ENCODE assay signal across 31 mouse cellular contexts in genomic region chr11:84712731-84713130, GRCm38 (mm10).
DNase-seq lines count a peak whose midpoint lies in the region; ATAC-seq and TF ChIP-seq lines count a peak whose summit lies in the region.
"Had no signal": no experiment of that assay in that cellular context is flagged by ENCODE, and none has a peak within 500 bp of the region (broad histone marks: within the 10 kb centered on the region; RNA-seq: fewer than 3 reads in every experiment).

No protein-coding gene starts in this region.

- 97% methylated on average over 6 of the region's 6 CpGs for WGBS in forebrain, embryonic 15.5 days
- 83% methylated on average over 6 of the region's 6 CpGs for WGBS in kidney, adult 2 months

- no peak for TF ChIP-seq POLR2A in kidney, adult 2 months (IDR thresholded peaks at IDR 0.05; ENCODE audit: low read depth, low read length)

- no peak overlapping the region for H3K27ac ChIP-seq in forebrain, embryonic 15.5 days (replicated peaks)
- H3K27ac ChIP-seq in kidney, adult 2 months (ENCODE audit: insufficient read depth, low read depth, low read length), result no peak overlapping the region
- H3K27ac ChIP-seq: embryonic facial prominence, embryonic 12.5 days; embryonic facial prominence, embryonic 15.5 days; forebrain, embryonic 12.5 days; gastrocnemius, adult 2 months; heart, adult 2 months; heart, embryonic 10.5 days; heart, embryonic 13.5 days; hindbrain, embryonic 14.5 days; hindbrain, postnatal 0 days had no signal

- H3K4me2 ChIP-seq in forebrain, embryonic 15.5 days (replicated peaks), result no peak overlapping the region
- H3K4me2 ChIP-seq: embryonic facial prominence, embryonic 12.5 days; embryonic facial prominence, embryonic 15.5 days; forebrain, embryonic 12.5 days; heart, embryonic 13.5 days; hindbrain, embryonic 14.5 days had no signal

- H3K9ac ChIP-seq in forebrain, embryonic 15.5 days (replicated peaks), result no peak overlapping the region
- H3K9ac ChIP-seq: embryonic facial prominence, embryonic 12.5 days; embryonic facial prominence, embryonic 15.5 days; forebrain, embryonic 12.5 days; heart, embryonic 13.5 days; hindbrain, embryonic 14.5 days had no signal

- TF ChIP-seq CTCF in kidney, adult 2 months (conservative IDR thresholded peaks at IDR 0.05; ENCODE audit: insufficient read depth, insufficient read length, low read depth, low read length), result no peak

- H3K4me1 ChIP-seq in forebrain, embryonic 15.5 days, result peaks cover 15% of the 10 kb centered on the region
- no peaks in the 10 kb centered on the region for H3K4me1 ChIP-seq in kidney, adult 2 months (ENCODE audit: control insufficient read depth, insufficient read depth, low read length)

- DNase-seq in adrenal gland, adult 2 months, result peak; percentile 21
- no peak for DNase-seq in adrenal gland, postnatal 4 days (ENCODE audit: low spot score in 2 of 2)
- DNase-seq in testis, postnatal 14 days (ENCODE audit: low spot score), result peak; percentile 27
- DNase-seq in testis, postnatal 10 days (ENCODE audit: low spot score), result no peak
- peak; percentile 46 for DNase-seq in adipocyte (ENCODE audit: low spot score)
- DNase-seq in kidney, adult 2 months, result no peak
- DNase-seq: adrenal gland, adult 8-10 months; cerebellum, adult 11 months; cerebellum, adult 2 months; cerebellum, adult 9-11 months; cerebellum, postnatal 25 days; gastrocnemius, adult 2 months; gastrocnemius, postnatal 14 days; heart, adult 2 months; heart, postnatal 14 days; heart, postnatal 4 days; kidney, adult 18-20 months had no signal

- no peak overlapping the region for H3K4me3 ChIP-seq in forebrain, embryonic 15.5 days
- H3K4me3 ChIP-seq in kidney, adult 2 months (ENCODE audit: insufficient read depth, low read depth, low read length), result no peak overlapping the region
- H3K4me3 ChIP-seq: embryonic facial prominence, embryonic 12.5 days; embryonic facial prominence, embryonic 15.5 days; forebrain, embryonic 12.5 days; gastrocnemius, adult 2 months; heart, adult 2 months; heart, embryonic 10.5 days; heart, embryonic 13.5 days had no signal

- ATAC-seq in forebrain, embryonic 15.5 days (replicated peaks), result no peak
- ATAC-seq in cerebellum, adult (ENCODE audit: insufficient number of reproducible peaks, low FRiP score, low TSS enrichment), result no peak
- ATAC-seq: activated CD4-positive, CD25-positive, alpha-beta regulatory T cell, adult 4 months; forebrain, embryonic 16.5 days; hindbrain, postnatal 0 days; inflammation-experienced regulatory T-cells, adult 6 months; intestine, embryonic 16.5 days; Patski had no signal

- H3K9me3 ChIP-seq in forebrain, embryonic 15.5 days, result no peaks in the 10 kb centered on the region
- H3K9me3 ChIP-seq: embryonic facial prominence, embryonic 12.5 days; embryonic facial prominence, embryonic 15.5 days; forebrain, embryonic 12.5 days; heart, embryonic 10.5 days; heart, embryonic 13.5 days had no signal

- peaks cover 53% of the 10 kb centered on the region for H3K27me3 ChIP-seq in forebrain, embryonic 15.5 days
- no peaks in the 10 kb centered on the region; the same call in 1 of the 2 replicates for H3K27me3 ChIP-seq in kidney, adult 2 months (replicated peaks; ENCODE audit: control insufficient read depth, insufficient read depth, low read length)

- H3K36me3 ChIP-seq in forebrain, embryonic 15.5 days, result no peaks in the 10 kb centered on the region
- no peaks in the 10 kb centered on the region for H3K36me3 ChIP-seq in kidney, adult 2 months (ENCODE audit: control insufficient read depth, insufficient read depth, low read length)
- H3K36me3 ChIP-seq: embryonic facial prominence, embryonic 12.5 days; embryonic facial prominence, embryonic 15.5 days; forebrain, embryonic 12.5 days; heart, embryonic 10.5 days; heart, embryonic 13.5 days had no signal

Comparison
In these comparisons a context has a peak if more than half of its experiments do, and no peak if none do; other contexts are left out.
1. DNase-seq: peak in adrenal gland, adult 2 months (single experiment), testis, postnatal 14 days (single experiment) and adipocyte (single experiment); none in adrenal gland, postnatal 4 days (0 of 2), testis, postnatal 10 days (single experiment) and kidney, adult 2 months (single experiment).